Mouse (Mus musculus) liver, embryonic 11.5 days (tissue): ENCODE results near the gene Pnliprp2. TPM values are rescaled to one million over a fixed set of nuclear protein-coding genes. Genes with fewer than 3 reads are reported as not detected.

Experiments used
- ATAC-seq: fragments of 200-750 bp; cut with Nextera tagmentation; replicated peaks from 2 replicates; pipeline ENCODE4 v1.8.0; 2017; ENCODE audit warnings: moderate number of reproducible peaks, mild to moderate bottlenecking, moderate TSS enrichment, moderate library complexity; ENCODE audit not compliant: low FRiP score
- DNase-seq: peaks from one replicate; pipeline ENCODE4 v3.0.0-alpha.2; 2017; ENCODE audit warnings: low spot score
- H3K27ac ChIP-seq: fragments of 300-500 bp; sonication (generic); 2 replicates; pipeline ENCODE4 v1.5.1; 2014; ENCODE audit warnings: mild to moderate bottlenecking, low read depth, low read length, control low read depth
- H3K27me3 ChIP-seq: fragments of 300-500 bp; sonication (generic); replicated peaks from 2 replicates; pipeline ENCODE4 v1.6.1; 2014; ENCODE audit warnings: low read length, mixed read lengths; ENCODE audit not compliant: control insufficient read depth, insufficient read depth
- H3K36me3 ChIP-seq: fragments of 300-500 bp; sonication (generic); 2 replicates; pipeline ENCODE4 v1.6.1; 2014; ENCODE audit warnings: mild to moderate bottlenecking, low read length, moderate library complexity, mixed read lengths; ENCODE audit not compliant: control insufficient read depth, insufficient read depth
- H3K4me1 ChIP-seq: fragments of 300-500 bp; sonication (generic); replicated peaks from 2 replicates; pipeline ENCODE4 v1.6.1; 2014; ENCODE audit warnings: low read length, mixed read lengths; ENCODE audit not compliant: control insufficient read depth, insufficient read depth
- H3K4me2 ChIP-seq: fragments of 300-500 bp; sonication (generic); 2 replicates; pipeline ENCODE4 v1.6.1; 2014; ENCODE audit warnings: mild to moderate bottlenecking, control low read depth, moderate library complexity
- H3K4me3 ChIP-seq: fragments of 300-500 bp; sonication (generic); 2 replicates; pipeline ENCODE4 v1.5.1; 2014; ENCODE audit warnings: low read depth, low read length, control low read depth
- H3K9ac ChIP-seq: fragments of 300-500 bp; sonication (generic); 2 replicates; pipeline ENCODE4 v1.6.1; 2014; ENCODE audit warnings: low read depth, low read length, control low read depth
- H3K9me3 ChIP-seq: fragments of 300-500 bp; sonication (generic); 2 replicates; pipeline ENCODE4 v1.6.1; 2016; ENCODE audit warnings: low read length, inconsistent platforms, mixed read lengths; ENCODE audit not compliant: control insufficient read depth
- WGBS: fragments of 180-500 bp; shearing (Covaris S2); extraction: QIAGEN DNeasy Blood & Tissue Kit; methylation state at CpG from one replicate; pipeline ENCODE4 v1.1.7; 2014; 5-methylcytosine and 5-hydroxymethylcytosine counted together
- polyA plus RNA-seq: library from polyadenylated mRNA; unstranded; fragments of >200 nt; fragmentation: Nextera tagmentation; extraction: Ambion mirVana; gene quantifications from 2 replicates; pipeline ENCODE4 v1.2.1, GENCODE M21; 2014

Gene Pnliprp2
- polyA plus RNA-seq, 1 experiment from 2014 or later = 5.8 TPM

- WGBS = 81% methylated on average over 4 of the region's 4 CpGs
- Histone ChIP-seq H3K4me1 (no peaks in the 10 kb centered on the region), H3K27ac (no peak overlapping the region), H3K36me3 (no peaks in the 10 kb centered on the region), H3K27me3 (no peaks in the 10 kb centered on the region), H3K4me3 (no peak overlapping the region), H3K9ac (no peak overlapping the region), H3K4me2 (no peak overlapping the region), H3K9me3 (no peaks in the 10 kb centered on the region)
- DNase-seq = no peak
- no peak for ATAC-seq
Measured at GRCm38 (mm10) chr19:58742711-58743110, 16.8 kb upstream of the Pnliprp2 start.

- no peaks in the 10 kb centered on the region for H3K9me3 ChIP-seq
- H3K36me3 ChIP-seq = no peaks in the 10 kb centered on the region
- no peak overlapping the region for H3K4me3 ChIP-seq
- H3K4me2 ChIP-seq = no peak overlapping the region
- H3K27ac ChIP-seq = no peak overlapping the region
- 55% methylated on average over 4 of the region's 4 CpGs for WGBS
- ATAC-seq = no peak
- no peaks in the 10 kb centered on the region for H3K27me3 ChIP-seq
- DNase-seq = no peak
- H3K4me1 ChIP-seq = no peaks in the 10 kb centered on the region
- no peak overlapping the region for H3K9ac ChIP-seq
Measured at GRCm38 (mm10) chr19:58743736-58744135, 15.8 kb upstream of the Pnliprp2 start.

GRCm38 (mm10) chr19:58747498-58748000, 12.0 kb upstream of the Pnliprp2 start:
- H3K4me2 ChIP-seq = no peak overlapping the region
- 80% methylated on average over 9 of the region's 9 CpGs for WGBS
- H3K36me3 ChIP-seq = no peaks in the 10 kb centered on the region
- no peak for DNase-seq
- ATAC-seq = no peak
- H3K9ac ChIP-seq = no peak overlapping the region
- no peaks in the 10 kb centered on the region for H3K9me3 ChIP-seq
- no peak overlapping the region for H3K27ac ChIP-seq
- no peaks in the 10 kb centered on the region for H3K27me3 ChIP-seq
- no peak overlapping the region for H3K4me3 ChIP-seq
- no peaks in the 10 kb centered on the region for H3K4me1 ChIP-seq

- no peaks in the 10 kb centered on the region for H3K27me3 ChIP-seq
- no peak for ATAC-seq
- WGBS = 84% methylated on average over 2 of the region's 2 CpGs
- H3K4me2 ChIP-seq = no peak overlapping the region
- no peaks in the 10 kb centered on the region for H3K4me1 ChIP-seq
- DNase-seq = no peak
- no peaks in the 10 kb centered on the region for H3K36me3 ChIP-seq
- no peak overlapping the region for H3K4me3 ChIP-seq
- no peaks in the 10 kb centered on the region for H3K9me3 ChIP-seq
- H3K9ac ChIP-seq = no peak overlapping the region
- no peak overlapping the region for H3K27ac ChIP-seq
Measured at GRCm38 (mm10) chr19:58750822-58751221, 8.7 kb upstream of the Pnliprp2 start.

- DNase-seq = no peak
Measured at GRCm38 (mm10) chr19:58751504-58751903, 8.0 kb upstream of the Pnliprp2 start.

GRCm38 (mm10) chr19:58758871-58759270, 648 bp upstream of the Pnliprp2 start:
- Histone ChIP-seq H3K36me3 (no peaks in the 10 kb centered on the region), H3K4me3 (no peak overlapping the region), H3K27me3 (no peaks in the 10 kb centered on the region), H3K9ac (no peak overlapping the region), H3K4me2 (no peak overlapping the region), H3K9me3 (no peaks in the 10 kb centered on the region), H3K27ac (no peak overlapping the region), H3K4me1 (no peaks in the 10 kb centered on the region)
- no peak for ATAC-seq
- 88% methylated on average over 4 of the region's 4 CpGs for WGBS
- no peak for DNase-seq

More at GRCm38 (mm10) chr19:58751504-58751903, 8.0 kb upstream of the Pnliprp2 start:
- WGBS = 52% methylated on average over 2 of the region's 2 CpGs
- H3K27me3 ChIP-seq = no peaks in the 10 kb centered on the region
- H3K9ac ChIP-seq = no peak overlapping the region
- H3K4me3 ChIP-seq = no peak overlapping the region
- no peak overlapping the region for H3K27ac ChIP-seq
- no peaks in the 10 kb centered on the region for H3K9me3 ChIP-seq
- no peaks in the 10 kb centered on the region for H3K36me3 ChIP-seq
- no peak for ATAC-seq
- H3K4me1 ChIP-seq = no peaks in the 10 kb centered on the region
- no peak overlapping the region for H3K4me2 ChIP-seq

- no peak for DNase-seq
- WGBS = 18% methylated on average over 6 of the region's 6 CpGs
- ATAC-seq = no peak; the same call in 1 of the 2 replicates
- no peak overlapping the region for H3K4me3 ChIP-seq
- H3K4me2 ChIP-seq = no peak overlapping the region
- H3K4me1 ChIP-seq = no peaks in the 10 kb centered on the region
- H3K9ac ChIP-seq = no peak overlapping the region
- H3K36me3 ChIP-seq = no peaks in the 10 kb centered on the region
- H3K27me3 ChIP-seq = no peaks in the 10 kb centered on the region
- H3K27ac ChIP-seq = no peak overlapping the region
- no peaks in the 10 kb centered on the region for H3K9me3 ChIP-seq
Measured at GRCm38 (mm10) chr19:58762316-58762715, 2.8 kb downstream of the Pnliprp2 start.

- Histone ChIP-seq H3K9ac (no peak overlapping the region), H3K27ac (no peak overlapping the region), H3K4me2 (no peak overlapping the region), H3K36me3 (no peaks in the 10 kb centered on the region), H3K27me3 (no peaks in the 10 kb centered on the region), H3K9me3 (no peaks in the 10 kb centered on the region), H3K4me3 (no peak overlapping the region), H3K4me1 (no peaks in the 10 kb centered on the region)
- peak; percentile 42 for DNase-seq
- WGBS = 10% methylated on average over 12 of the region's 12 CpGs
- peak; percentile 76 for ATAC-seq
Measured at GRCm38 (mm10) chr19:58762848-58763541, 3.5 kb downstream of the Pnliprp2 start.

- ATAC-seq = no peak
- H3K4me1 ChIP-seq = no peaks in the 10 kb centered on the region
Measured at GRCm38 (mm10) chr19:58767329-58767728, 7.8 kb downstream of the Pnliprp2 start.

More at GRCm38 (mm10) chr19:58767329-58767728, 7.8 kb downstream of the Pnliprp2 start:
- Histone ChIP-seq H3K9ac (no peak overlapping the region), H3K27me3 (no peaks in the 10 kb centered on the region), H3K27ac (no peak overlapping the region), H3K4me3 (no peak overlapping the region), H3K36me3 (no peaks in the 10 kb centered on the region), H3K9me3 (no peaks in the 10 kb centered on the region), H3K4me2 (no peak overlapping the region)
- 93% methylated on average over 6 of the region's 6 CpGs for WGBS
- DNase-seq = no peak
